Mouse (Mus musculus): ENCODE results near the gene Tmem179.

DNA sequence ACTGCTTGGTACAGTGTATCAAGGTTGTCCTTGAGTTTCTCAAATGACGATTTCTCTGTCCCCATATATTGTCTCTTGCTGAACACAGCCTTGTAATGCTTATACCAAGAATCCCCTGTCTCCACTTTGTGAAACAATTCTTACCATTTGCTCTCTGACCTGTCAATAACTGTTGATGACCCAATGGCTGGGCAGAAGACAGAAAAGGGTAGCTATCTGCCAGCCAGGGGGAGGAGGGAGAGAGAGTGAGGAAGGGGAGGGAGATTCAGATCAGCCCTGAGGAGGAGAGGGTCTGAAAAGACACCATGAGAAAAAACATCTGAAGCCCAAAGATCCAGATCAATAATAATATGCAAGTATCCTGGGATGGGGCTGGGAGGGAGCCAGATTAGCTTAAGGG lies 65.2 kb downstream of the Tmem179 start:
- no peak for TF ChIP-seq MAFK (IDR thresholded peaks at IDR 0.05; ENCODE audit: insufficient replicate concordance, low read length)
- TF ChIP-seq GABPA (IDR thresholded peaks at IDR 0.05; ENCODE audit: insufficient replicate concordance, low read depth, low read length) = no peak
- TF ChIP-seq CTCF (conservative IDR thresholded peaks at IDR 0.05 in 1 of 2, IDR thresholded peaks at IDR 0.05 in 1 of 2; ENCODE audit: low read depth in 2 of 2, low read length in 2 of 2) = no peak
- no peak for TF ChIP-seq TCF12 (IDR thresholded peaks at IDR 0.05; ENCODE audit: low read depth, low read length)
- no peak for TF ChIP-seq E2F4 (IDR thresholded peaks at IDR 0.05; ENCODE audit: insufficient replicate concordance, low read depth, low read length)
- no peak for TF ChIP-seq MEF2A (IDR thresholded peaks at IDR 0.05; ENCODE audit: borderline replicate concordance, low read depth, low read length)
- TF ChIP-seq RCOR1 (conservative IDR thresholded peaks at IDR 0.05; ENCODE audit: low read depth, low read length) = no peak
